Mouse (Mus musculus) embryonic fibroblast, embryonic 13.5 days (primary cell): Measurements from ENCODE around the gene Kbtbd12.

ENCODE experiments used
- CTCF ChIP-seq: IDR thresholded peaks from 2 replicates; pipeline ENCODE4 v1.5.1; 2011; ENCODE audit warnings: mild to moderate bottlenecking, control low read depth, low read length, moderate library complexity, borderline replicate concordance; ENCODE audit not compliant: insufficient read depth
- POLR2A ChIP-seq: IDR thresholded peaks from 2 replicates; pipeline ENCODE4 v1.6.1; 2011; ENCODE audit warnings: low read depth, mild to moderate bottlenecking, control low read depth, low read length, moderate library complexity

DNA sequence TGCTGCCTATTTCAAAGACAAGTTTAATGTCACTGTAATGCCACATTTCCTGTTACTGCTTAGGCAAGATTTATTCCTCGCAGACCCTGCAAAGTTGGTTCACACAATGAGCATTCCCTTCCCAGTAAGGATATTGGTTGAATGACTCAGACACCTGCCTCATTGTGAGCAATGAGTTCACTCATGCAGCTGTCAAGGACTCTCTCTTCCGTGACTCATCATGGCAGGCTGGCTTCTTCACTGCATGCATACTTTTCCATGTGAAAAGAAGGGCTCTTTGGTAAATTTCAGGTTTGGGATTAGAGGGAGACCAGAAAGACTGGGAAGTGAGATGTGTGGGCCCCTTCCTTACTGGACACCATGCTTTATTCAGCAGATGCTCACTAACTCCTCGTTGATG lies 50.7 kb downstream of the Kbtbd12 start:
- TF ChIP-seq CTCF, result no peak
- TF ChIP-seq POLR2A, result no peak
